Mouse (Mus musculus): ENCODE results near the gene Yipf2.
A peak's percentile ranks its signal among the peaks of the same experiment; 100 is the strongest.
"Not testable (repeated sequence)": the region's sequence is repeated elsewhere in the genome, so short reads cannot be mapped to it uniquely, and the experiment has no call there.

Yipf2 gene

DNA sequence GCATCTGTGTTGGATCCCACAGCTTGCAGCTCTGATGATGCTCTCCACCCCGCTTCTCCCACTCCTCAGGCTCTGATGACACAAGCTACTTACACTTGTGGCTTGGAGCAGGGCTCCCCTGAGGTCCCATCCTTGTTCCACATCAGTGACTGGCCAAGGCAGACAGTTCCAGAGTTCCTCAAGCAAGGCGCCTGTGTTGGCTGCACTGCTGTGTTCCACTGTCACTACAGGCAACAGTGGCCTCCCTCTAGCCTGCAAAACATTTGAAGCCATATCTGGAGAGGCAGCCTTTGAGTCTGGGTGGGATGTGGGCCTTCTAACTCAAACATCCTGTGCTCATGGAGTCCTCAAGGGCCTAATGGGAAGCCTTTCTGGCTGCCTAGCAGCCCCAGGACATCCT is 35.6 kb downstream of the Yipf2 start:
- no peak for DNase-seq

DNA sequence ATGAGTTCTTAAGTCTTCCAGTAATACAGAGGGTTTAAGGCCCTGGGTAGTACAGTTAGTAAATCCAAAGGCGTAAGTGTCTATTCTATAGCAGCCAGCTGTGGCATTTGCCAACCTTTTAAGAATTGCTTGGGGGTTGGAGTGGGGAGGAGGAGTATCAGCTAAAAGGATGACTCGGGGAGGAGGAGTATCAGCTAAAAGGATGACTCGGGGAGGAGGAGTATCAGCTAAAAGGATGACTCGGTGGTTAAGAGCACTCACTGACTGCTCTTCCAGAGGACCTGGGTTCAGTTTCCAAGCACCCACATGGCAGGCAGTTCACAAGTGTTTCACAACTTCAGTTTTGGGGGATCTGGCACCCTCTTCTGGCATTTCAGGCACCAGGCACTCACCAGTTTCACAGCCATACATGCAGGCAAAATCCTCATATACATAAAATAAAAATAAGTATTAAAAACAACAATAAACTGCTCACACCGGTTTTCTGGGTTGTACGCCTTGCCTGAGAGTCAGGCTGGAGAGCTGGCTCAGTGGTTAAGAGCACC is 37.4 kb downstream of the Yipf2 start:
- no peak for DNase-seq

DNA sequence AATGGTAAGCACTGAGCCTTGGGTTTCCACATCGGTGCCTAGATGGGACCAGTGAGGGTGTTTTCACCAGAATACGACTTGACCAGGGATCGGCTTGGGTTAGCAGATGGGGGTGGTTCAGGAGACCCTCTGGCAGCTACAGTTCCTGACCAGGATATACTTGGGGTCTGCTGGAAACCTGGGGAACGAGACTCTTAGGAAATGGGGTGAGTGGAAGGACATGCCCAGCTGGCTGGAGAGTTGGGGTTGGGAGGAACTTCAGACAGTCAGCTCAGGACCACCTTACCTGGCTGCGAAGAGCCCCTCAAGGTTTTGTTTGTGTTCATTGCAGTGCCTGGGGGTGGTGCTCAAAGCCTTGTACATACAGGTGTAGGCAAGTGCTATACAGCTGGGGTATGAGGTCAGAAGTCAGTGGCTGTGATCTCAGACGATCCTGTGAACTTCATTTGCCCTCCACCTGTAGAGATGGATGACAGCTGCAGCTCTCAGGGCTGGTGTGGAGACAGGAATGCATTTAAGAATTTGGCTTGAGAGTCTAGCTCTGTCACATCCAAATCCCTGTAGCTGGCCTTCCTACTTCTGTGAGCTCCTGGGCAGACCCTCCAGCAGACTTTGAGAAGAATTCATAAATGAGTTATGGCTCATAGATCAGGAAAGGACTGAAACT is 38.9 kb downstream of the Yipf2 start:
- DNase-seq, result no peak

GRCm38 (mm10) chr9:21551049-21551448 is 41.6 kb downstream of the Yipf2 start:
- no peak for DNase-seq

GRCm38 (mm10) chr9:21547075-21547941 is 45.3 kb downstream of the Yipf2 start:
- peak; percentile 79 for DNase-seq

- DNase-seq, result no peak
Observed at GRCm38 (mm10) chr9:21546789-21547074, 45.9 kb downstream of the Yipf2 start, which contains the start of gene Carm1. Gene Carm1 (plus strand): TSS chr9:21546894.

DNA sequence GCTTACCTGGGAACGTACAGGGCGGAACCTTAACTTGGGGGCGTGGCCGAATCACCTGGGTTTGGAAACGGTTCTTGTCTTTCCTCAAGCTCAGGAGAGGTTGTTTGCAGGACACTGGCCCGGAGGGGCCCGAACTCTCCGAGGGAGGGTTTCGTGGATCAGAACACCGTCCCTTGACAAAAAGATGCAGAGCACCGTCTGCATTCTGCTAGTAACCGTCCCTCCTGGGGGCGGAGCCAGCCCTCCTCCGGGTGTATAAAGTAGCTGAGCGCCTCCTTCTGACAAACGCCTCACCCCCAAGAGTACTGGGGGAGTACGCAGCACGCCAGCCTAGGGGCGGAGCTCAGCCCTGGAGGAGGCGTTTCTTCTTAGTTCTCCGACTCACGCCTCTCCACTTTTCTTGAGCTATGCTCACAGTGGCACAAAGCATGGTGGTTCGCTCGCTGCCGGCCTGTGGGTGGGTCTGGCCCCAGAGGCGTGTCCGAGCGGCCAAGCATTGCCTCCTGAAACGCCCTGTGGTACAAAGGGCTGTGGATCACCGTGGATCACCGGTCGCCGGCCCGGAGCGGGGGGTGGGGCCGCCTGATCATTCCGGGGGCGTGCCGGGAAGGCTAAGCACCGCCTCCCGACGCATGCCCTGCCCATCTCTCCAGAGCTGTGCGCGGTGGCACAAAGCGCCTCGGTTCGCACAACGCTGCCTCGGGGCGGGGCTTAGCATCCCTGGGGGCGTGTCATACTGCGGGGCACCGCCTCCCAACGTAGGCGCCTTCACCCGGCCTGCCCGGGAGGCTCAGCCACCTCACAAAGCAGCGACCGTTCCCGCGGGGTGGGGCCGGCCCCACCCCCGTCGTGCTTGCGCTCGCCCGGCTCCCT is 46.5 kb downstream of the Yipf2 start:
- peak; percentile 100 for DNase-seq

GRCm38 (mm10) chr9:21545351-21545915 is 47.2 kb downstream of the Yipf2 start:
- DNase-seq, result no peak

DNA sequence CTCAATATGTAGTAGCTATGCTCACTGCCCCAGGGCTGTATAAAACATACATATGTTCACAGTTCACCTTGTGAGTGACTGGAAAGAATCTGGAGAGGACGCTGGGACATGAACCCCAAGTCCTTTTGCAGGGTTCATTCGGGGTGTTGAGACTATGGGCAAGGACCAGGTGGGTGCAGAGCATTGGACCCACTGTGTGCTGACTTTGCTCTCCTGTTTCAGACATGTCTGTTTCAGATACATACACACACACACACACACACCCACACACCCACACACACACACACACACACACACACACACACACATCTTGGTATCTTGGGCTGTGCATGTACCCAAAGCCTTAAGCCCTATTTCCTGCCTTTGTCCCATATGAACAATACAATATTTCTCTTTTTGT is 50.6 kb downstream of the Yipf2 start:
- DNase-seq, result not testable (repeated sequence)

DNA sequence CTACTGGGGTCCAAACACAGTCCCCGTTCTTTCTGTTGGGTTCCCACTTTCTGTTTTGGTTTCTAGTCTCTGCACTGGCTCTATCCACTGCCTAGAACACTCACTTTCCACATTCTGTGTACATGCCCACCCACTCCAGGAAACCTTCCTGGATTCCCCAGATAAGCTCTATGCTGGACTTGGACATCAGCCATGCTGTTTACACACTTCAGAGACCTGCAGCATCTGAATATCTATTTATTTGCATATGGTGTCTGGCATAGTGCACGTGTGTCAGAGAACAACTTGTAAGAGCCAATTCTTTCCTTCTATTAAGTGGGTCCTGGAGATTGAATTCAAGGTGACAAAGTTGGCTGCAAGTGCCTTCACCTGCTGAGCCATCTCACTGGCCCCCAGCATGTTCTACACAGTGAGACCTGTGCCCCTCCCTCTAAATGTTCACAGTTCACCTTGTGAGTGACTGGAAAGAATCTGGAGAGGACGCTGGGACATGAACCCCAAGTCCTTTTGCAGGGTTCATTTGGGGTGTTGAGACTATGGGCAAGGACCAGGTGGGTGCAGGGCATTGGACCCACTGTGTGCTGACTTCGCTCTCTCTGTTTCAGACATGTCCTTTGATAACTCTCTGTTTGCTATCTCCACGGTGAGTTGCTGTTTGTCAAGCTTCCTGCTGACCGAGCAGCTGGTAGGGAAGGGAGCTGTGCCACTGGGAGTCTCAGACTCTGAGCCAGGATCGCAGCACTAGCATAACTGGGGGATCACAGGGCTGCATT is 52.5 kb downstream of the Yipf2 start:
- no peak for DNase-seq
